Mouse (Mus musculus): ENCODE measurements at regions not wholly inside any gene's neighbourhood (a gene's known extent, or its start where the extent isn't known, plus 50 kb on each side); places are given as distances from the start of the nearest gene placed in this dataset.

DNA sequence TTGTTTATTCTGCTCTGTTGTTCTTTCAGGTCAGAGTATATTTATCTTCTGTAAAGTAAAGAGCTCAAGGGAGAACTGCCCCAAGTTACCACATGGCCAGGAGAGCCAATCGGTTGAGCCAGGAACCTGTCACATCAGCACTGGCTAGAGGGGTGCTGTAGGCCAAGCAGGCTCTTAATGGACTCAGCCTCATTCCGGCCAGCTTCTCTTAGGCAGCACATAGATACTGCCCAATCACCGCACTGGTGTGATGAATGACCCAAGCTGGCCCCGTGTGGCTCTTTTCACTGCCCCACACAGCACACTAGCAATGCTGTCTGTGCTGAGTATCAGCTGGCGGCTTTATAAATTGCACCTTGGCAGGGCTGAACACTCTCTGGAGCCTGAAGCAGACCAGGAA, 295.8 kb upstream of the Camk1g start:
- WGBS: 65% methylated on average over 5 of the region's 5 CpGs
- Histone ChIP-seq H3K27ac (ENCODE audit: insufficient read depth, low read length) (no peak overlapping the region), H3K27me3 (ENCODE audit: control insufficient read depth, insufficient read depth, low read length) (no peaks in the 10 kb centered on the region; the same call in 1 of the 2 replicates), H3K4me1 (ENCODE audit: control insufficient read depth, insufficient read depth, low read length) (no peaks in the 10 kb centered on the region), H3K4me3 (replicated peaks; ENCODE audit: insufficient read depth, low read depth, low read length) (no peak overlapping the region)
- no peak for DNase-seq
- no peak for TF ChIP-seq POLR2A (IDR thresholded peaks at IDR 0.05; ENCODE audit: borderline replicate concordance, insufficient read depth, low read length)
- TF ChIP-seq CTCF (IDR thresholded peaks at IDR 0.05; ENCODE audit: borderline replicate concordance, insufficient read depth, low read depth, low read length): no peak

DNA sequence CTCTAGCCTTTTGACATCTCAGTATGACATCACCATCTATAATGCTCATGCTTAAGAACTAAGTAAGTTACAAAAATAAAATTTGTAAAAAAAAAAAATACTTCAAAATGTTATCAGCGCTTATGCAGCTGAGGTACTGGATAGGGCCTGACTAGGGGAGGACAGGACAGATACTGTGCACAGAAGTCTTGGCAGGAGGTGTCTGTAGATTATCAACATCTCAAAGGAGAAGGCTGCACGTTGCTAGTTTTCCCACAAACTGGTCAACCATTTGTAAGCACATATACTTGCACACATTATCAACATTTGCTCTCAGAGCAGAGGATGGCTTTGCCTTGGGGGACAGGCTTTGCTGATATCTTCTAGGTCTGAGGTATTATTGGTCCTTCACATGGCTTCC, 294.5 kb upstream of the Camk1g start:
- H3K27me3 ChIP-seq (ENCODE audit: control insufficient read depth, insufficient read depth, low read length): no peaks in the 10 kb centered on the region; the same call in 1 of the 2 replicates
- no peak overlapping the region for H3K27ac ChIP-seq (ENCODE audit: insufficient read depth, low read length)
- DNase-seq: no peak
- no peak overlapping the region for H3K4me3 ChIP-seq (replicated peaks; ENCODE audit: insufficient read depth, low read depth, low read length)
- WGBS: 89% methylated on average over 2 of the region's 2 CpGs
- TF ChIP-seq POLR2A (IDR thresholded peaks at IDR 0.05; ENCODE audit: borderline replicate concordance, insufficient read depth, low read length): no peak
- TF ChIP-seq CTCF (IDR thresholded peaks at IDR 0.05; ENCODE audit: borderline replicate concordance, insufficient read depth, low read depth, low read length): no peak
- no peaks in the 10 kb centered on the region for H3K4me1 ChIP-seq (ENCODE audit: control insufficient read depth, insufficient read depth, low read length)

DNA sequence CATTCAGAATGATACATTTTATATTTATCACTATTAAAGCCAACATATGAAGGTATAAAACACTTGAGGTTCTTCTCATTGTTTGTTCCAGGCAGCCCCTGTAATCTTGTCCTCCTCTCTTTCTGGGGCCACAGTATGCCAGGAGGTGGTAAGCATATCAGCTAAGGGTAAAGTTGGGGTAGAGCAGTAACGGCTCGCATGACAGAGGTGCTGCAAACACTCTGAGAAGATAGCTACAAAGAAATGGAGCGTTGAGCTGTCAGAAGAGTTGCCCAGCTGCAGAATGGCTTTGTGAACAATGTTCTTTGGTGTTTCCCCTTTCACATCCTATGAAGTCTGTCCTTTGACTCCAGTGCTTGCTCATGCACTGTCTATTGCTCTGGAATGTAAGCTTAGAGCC, 293.5 kb upstream of the Camk1g start:
- WGBS: 95% methylated on average over 3 of the region's 3 CpGs
- TF ChIP-seq POLR2A (IDR thresholded peaks at IDR 0.05; ENCODE audit: borderline replicate concordance, insufficient read depth, low read length) (no peak), CTCF (IDR thresholded peaks at IDR 0.05; ENCODE audit: borderline replicate concordance, insufficient read depth, low read depth, low read length) (no peak)
- DNase-seq: no peak
- no peak overlapping the region for H3K4me3 ChIP-seq (replicated peaks; ENCODE audit: insufficient read depth, low read depth, low read length)
- no peaks in the 10 kb centered on the region for H3K4me1 ChIP-seq (ENCODE audit: control insufficient read depth, insufficient read depth, low read length)
- H3K27me3 ChIP-seq (ENCODE audit: control insufficient read depth, insufficient read depth, low read length): no peaks in the 10 kb centered on the region
- no peak overlapping the region for H3K27ac ChIP-seq (ENCODE audit: insufficient read depth, low read length)

DNA sequence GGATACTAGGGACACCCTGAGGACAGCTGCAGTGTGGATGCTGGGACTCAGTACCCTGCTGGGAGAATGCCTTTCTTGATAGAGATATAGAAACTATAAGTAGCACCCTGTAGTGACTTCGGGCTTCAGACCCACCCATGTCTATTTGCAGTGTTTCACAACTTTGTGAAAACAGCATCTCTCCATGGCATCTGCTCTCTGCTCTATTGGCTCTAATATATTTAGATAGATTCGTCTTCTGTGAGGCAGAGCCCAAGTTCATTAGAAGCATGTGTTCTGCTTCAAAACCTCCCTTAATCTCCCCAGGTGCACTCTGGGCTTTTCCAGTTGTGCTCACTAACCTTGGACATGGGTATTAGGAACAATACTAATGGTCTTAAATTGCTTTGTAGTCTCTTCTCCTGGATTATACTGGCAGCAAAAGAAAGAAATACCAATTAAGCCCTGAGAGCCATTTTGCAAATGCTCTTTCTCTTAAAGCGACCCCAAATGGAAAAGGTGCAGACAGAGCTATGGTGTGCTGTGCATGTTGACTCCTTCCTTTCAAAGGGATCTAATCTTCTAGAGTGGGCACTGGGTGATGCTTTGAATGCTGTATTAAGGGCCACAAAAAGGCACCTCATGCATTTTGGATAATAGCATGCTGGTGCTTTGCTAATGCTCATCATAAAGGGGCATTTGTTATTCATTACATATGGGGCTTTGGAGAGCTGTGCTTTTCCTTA, 292.2 kb upstream of the Camk1g start:
- no peak for DNase-seq
- no peak overlapping the region for H3K27ac ChIP-seq (ENCODE audit: insufficient read depth, low read length)
- H3K27me3 ChIP-seq (ENCODE audit: control insufficient read depth, insufficient read depth, low read length): no peaks in the 10 kb centered on the region
- TF ChIP-seq POLR2A (IDR thresholded peaks at IDR 0.05; ENCODE audit: borderline replicate concordance, insufficient read depth, low read length): no peak
- no peak for TF ChIP-seq CTCF (IDR thresholded peaks at IDR 0.05; ENCODE audit: borderline replicate concordance, insufficient read depth, low read depth, low read length)
- H3K4me1 ChIP-seq (ENCODE audit: control insufficient read depth, insufficient read depth, low read length): no peaks in the 10 kb centered on the region
- no peak overlapping the region for H3K4me3 ChIP-seq (replicated peaks; ENCODE audit: insufficient read depth, low read depth, low read length)
- WGBS: 59% methylated on average over 3 of the region's 3 CpGs

DNA sequence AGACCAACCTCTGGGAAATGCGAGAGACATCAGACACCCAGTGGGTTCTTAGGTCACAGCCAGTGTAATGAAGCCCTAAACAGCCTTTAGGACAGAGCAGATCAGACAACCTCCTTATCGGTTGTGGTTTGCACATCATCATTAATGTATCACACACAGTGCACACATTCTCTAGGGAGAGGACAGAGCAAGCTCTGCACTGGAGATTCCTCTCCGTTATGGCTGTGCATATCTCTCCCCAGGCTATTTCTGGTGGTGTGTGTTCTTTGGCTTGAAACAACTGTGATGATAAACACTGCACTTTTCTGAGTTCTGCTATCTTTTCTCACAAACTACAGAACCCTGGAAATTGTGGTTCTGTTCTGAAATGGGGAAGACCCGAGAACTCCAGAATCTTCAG, 291.3 kb upstream of the Camk1g start:
- no peak for DNase-seq
- Histone ChIP-seq H3K4me3 (replicated peaks; ENCODE audit: insufficient read depth, low read depth, low read length) (no peak overlapping the region), H3K27me3 (ENCODE audit: control insufficient read depth, insufficient read depth, low read length) (no peaks in the 10 kb centered on the region), H3K4me1 (ENCODE audit: control insufficient read depth, insufficient read depth, low read length) (no peaks in the 10 kb centered on the region), H3K27ac (ENCODE audit: insufficient read depth, low read length) (no peak overlapping the region)
- no peak for TF ChIP-seq CTCF (IDR thresholded peaks at IDR 0.05; ENCODE audit: borderline replicate concordance, insufficient read depth, low read depth, low read length)
- TF ChIP-seq POLR2A (IDR thresholded peaks at IDR 0.05; ENCODE audit: borderline replicate concordance, insufficient read depth, low read length): no peak
- WGBS: 90% methylated on average over 4 of the region's 4 CpGs

DNA sequence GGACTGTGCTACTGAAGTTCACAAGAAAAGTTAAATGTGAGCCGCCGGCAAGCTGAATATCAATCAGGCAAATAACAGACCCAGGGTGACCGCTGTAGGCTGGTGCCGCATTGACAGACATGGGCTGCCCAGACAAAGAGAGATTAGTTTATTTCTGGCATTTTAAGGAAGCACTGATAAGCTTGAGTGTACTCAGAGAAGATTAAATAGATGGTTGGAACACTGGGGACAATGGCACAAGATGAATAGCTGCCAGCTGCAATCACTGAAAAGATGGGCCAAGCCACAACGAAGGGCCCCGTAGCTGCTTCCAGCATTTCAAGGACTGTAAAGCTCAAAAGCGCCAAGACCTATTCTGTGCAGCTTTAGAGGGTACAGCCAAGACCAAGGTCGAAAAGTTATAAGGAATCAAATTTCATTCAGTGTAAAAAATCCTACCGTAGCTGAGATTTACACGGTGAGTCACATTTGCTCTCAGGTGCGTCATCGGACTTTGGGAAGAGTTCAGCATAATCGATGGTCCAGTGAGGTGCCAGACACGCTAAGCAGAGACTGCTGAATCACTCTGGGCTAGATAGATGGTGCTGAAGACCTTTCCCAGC, 285.1 kb upstream of the Camk1g start:
- TF ChIP-seq POLR2A (IDR thresholded peaks at IDR 0.05; ENCODE audit: borderline replicate concordance, insufficient read depth, low read length): no peak
- TF ChIP-seq CTCF (IDR thresholded peaks at IDR 0.05; ENCODE audit: borderline replicate concordance, insufficient read depth, low read depth, low read length): no peak
- no peak overlapping the region for H3K27ac ChIP-seq (ENCODE audit: insufficient read depth, low read length)
- no peak overlapping the region for H3K4me3 ChIP-seq (replicated peaks; ENCODE audit: insufficient read depth, low read depth, low read length)
- 77% methylated on average over 14 of the region's 14 CpGs for WGBS
- no peaks in the 10 kb centered on the region for H3K4me1 ChIP-seq (ENCODE audit: control insufficient read depth, insufficient read depth, low read length)
- H3K27me3 ChIP-seq (ENCODE audit: control insufficient read depth, insufficient read depth, low read length): no peaks in the 10 kb centered on the region
- DNase-seq: no peak

DNA sequence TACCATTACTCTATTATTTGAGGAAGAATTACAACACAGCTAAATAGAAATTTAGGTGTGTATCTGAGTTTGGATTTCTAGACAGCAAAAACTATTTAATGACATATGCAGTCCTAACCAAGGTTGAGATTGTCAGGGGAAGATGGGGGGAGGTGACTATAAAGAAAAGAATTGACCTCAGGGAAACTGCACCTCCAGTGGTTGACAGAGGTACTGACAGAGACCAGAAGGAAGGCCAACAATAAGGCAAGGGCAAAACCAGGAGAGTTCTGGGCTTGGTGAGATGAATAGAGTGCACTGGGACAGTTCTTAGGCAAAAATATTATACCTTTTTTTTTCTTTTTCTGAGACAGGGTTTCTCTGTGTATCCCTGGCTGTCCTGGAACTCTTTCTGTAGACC, 280.2 kb upstream of the Camk1g start:
- Histone ChIP-seq H3K27me3 (ENCODE audit: control insufficient read depth, insufficient read depth, low read length) (no peaks in the 10 kb centered on the region), H3K27ac (ENCODE audit: insufficient read depth, low read length) (no peak overlapping the region), H3K4me3 (replicated peaks; ENCODE audit: insufficient read depth, low read depth, low read length) (no peak overlapping the region), H3K4me1 (ENCODE audit: control insufficient read depth, insufficient read depth, low read length) (no peaks in the 10 kb centered on the region)
- TF ChIP-seq POLR2A (IDR thresholded peaks at IDR 0.05; ENCODE audit: borderline replicate concordance, insufficient read depth, low read length) (no peak), CTCF (IDR thresholded peaks at IDR 0.05; ENCODE audit: borderline replicate concordance, insufficient read depth, low read depth, low read length) (no peak)
- no peak for DNase-seq

DNA sequence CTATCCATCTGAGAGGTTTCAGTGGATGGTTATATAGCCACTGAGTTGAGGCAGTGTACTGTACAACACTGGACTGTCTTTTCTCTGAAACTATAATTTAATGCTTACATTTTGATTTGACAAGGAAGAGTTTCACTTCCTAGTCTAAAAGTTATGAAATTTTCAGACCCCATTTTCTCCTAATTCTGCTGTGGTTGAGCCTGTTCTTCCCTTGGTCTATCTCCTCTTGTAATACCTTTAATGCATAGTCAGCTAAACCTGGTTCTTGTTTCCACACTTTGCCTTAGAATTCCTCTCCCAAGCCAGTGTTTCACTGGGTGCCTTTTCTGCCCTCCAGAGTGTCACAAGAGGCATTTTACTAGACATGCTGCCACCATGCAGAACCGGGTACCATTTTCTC, 279.3 kb upstream of the Camk1g start:
- no peak for DNase-seq
- Histone ChIP-seq H3K4me3 (replicated peaks; ENCODE audit: insufficient read depth, low read depth, low read length) (no peak overlapping the region), H3K27ac (ENCODE audit: insufficient read depth, low read length) (no peak overlapping the region), H3K4me1 (ENCODE audit: control insufficient read depth, insufficient read depth, low read length) (no peaks in the 10 kb centered on the region), H3K27me3 (ENCODE audit: control insufficient read depth, insufficient read depth, low read length) (no peaks in the 10 kb centered on the region)
- TF ChIP-seq POLR2A (IDR thresholded peaks at IDR 0.05; ENCODE audit: borderline replicate concordance, insufficient read depth, low read length): no peak
- no peak for TF ChIP-seq CTCF (IDR thresholded peaks at IDR 0.05; ENCODE audit: borderline replicate concordance, insufficient read depth, low read depth, low read length)
- 88% methylated on average over 1 of the region's 1 CpGs for WGBS
